Mouse (Mus musculus) heart, postnatal 0 days (tissue): ENCODE results near the gene Znrf1.

ENCODE experiments used
- CTCF ChIP-seq: IDR thresholded peaks from 2 replicates; pipeline ENCODE4 v1.5.1; 2016; ENCODE audit warnings: antibody characterized with exemption, control low read depth, low read depth
- EP300 ChIP-seq: IDR thresholded peaks from 2 replicates; pipeline ENCODE4 v1.6.1; 2016; ENCODE audit warnings: antibody characterized with exemption, low read depth

GRCm38 (mm10) chr8:111588336-111588735 lies 52.4 kb downstream of the Znrf1 start:
- TF ChIP-seq CTCF (no peak), EP300 (no peak)
